ENCODE assay signal across 21 mouse cellular contexts in genomic region chr1:101285416-101285815, GRCm38 (mm10).
A peak's percentile ranks its signal among the peaks of the same experiment; 100 is the strongest.
DNase-seq lines count a peak whose midpoint lies in the region; ATAC-seq and TF ChIP-seq lines count a peak whose summit lies in the region.
"Had no signal": no experiment of that assay in that cellular context is flagged by ENCODE, and none has a peak within 500 bp of the region (broad histone marks: within the 10 kb centered on the region; RNA-seq: fewer than 3 reads in every experiment).

No protein-coding gene starts in this region.

- TF ChIP-seq POLR2A in lung, adult 2 months (IDR thresholded peaks at IDR 0.05; ENCODE audit: borderline replicate concordance, extremely low read depth, low read depth, low read length) = no peak

- H3K9ac ChIP-seq in heart, postnatal 0 days (replicated peaks; ENCODE audit: low read depth, low read length) = no peak overlapping the region
- no peak overlapping the region for H3K9ac ChIP-seq in kidney, postnatal 0 days (ENCODE audit: low read depth, low read length)
- no peak overlapping the region for H3K9ac ChIP-seq in lung, postnatal 0 days (replicated peaks; ENCODE audit: low read depth)

- TF ChIP-seq CTCF in heart, postnatal 0 days (IDR thresholded peaks at IDR 0.05; ENCODE audit: low read depth) = no peak
- TF ChIP-seq CTCF in kidney, postnatal 0 days (IDR thresholded peaks at IDR 0.05; ENCODE audit: low read depth) = no peak
- no peak for TF ChIP-seq CTCF in lung, postnatal 0 days (IDR thresholded peaks at IDR 0.05)
- TF ChIP-seq CTCF in lung, adult 2 months (IDR thresholded peaks at IDR 0.05; ENCODE audit: insufficient read depth, low read length) = no peak

- no peak overlapping the region for H3K4me3 ChIP-seq in heart, postnatal 0 days (ENCODE audit: low read depth, low read length)
- H3K4me3 ChIP-seq in kidney, postnatal 0 days (replicated peaks; ENCODE audit: low read depth, low read length) = no peak overlapping the region
- no peak overlapping the region for H3K4me3 ChIP-seq in lung, postnatal 0 days (ENCODE audit: low read depth, low read length)
- H3K4me3 ChIP-seq in lung, adult 2 months (replicated peaks; ENCODE audit: extremely low read depth, low read depth, low read length) = no peak overlapping the region

- intact Hi-C loops in heart, postnatal 10 days (cut with DNase I) = no loop called here

- no peak for ATAC-seq in heart, postnatal 0 days (ENCODE audit: insufficient read depth, low read depth)
- ATAC-seq in kidney, postnatal 0 days (replicated peaks; ENCODE audit: low FRiP score, low read depth) = no peak
- ATAC-seq in lung, postnatal 0 days = no peak
- ATAC-seq: activated CD4-positive, CD25-positive, alpha-beta regulatory T cell, adult 4 months; CD4-positive, CD25-positive, alpha-beta regulatory T cell, adult 4 months; Patski had no signal

- TF ChIP-seq EP300 in heart, postnatal 0 days (IDR thresholded peaks at IDR 0.05; ENCODE audit: low read depth) = no peak
- TF ChIP-seq EP300 in lung, postnatal 0 days (IDR thresholded peaks at IDR 0.05) = no peak

- H3K9me3 ChIP-seq in heart, postnatal 0 days (replicated peaks; ENCODE audit: control insufficient read depth, low read length) = no peaks in the 10 kb centered on the region
- no peaks in the 10 kb centered on the region for H3K9me3 ChIP-seq in kidney, postnatal 0 days (replicated peaks; ENCODE audit: low read length)
- H3K9me3 ChIP-seq in lung, postnatal 0 days (ENCODE audit: low read length) = no peaks in the 10 kb centered on the region

- no peak overlapping the region for H3K27ac ChIP-seq in heart, postnatal 0 days (ENCODE audit: low read depth)
- H3K27ac ChIP-seq in kidney, postnatal 0 days = no peak overlapping the region
- no peak overlapping the region for H3K27ac ChIP-seq in lung, postnatal 0 days (ENCODE audit: low read length)

- H3K27me3 ChIP-seq in heart, postnatal 0 days (ENCODE audit: control insufficient read depth, insufficient read depth, low read length) = no peaks in the 10 kb centered on the region
- H3K27me3 ChIP-seq in kidney, postnatal 0 days (ENCODE audit: insufficient read depth, low read length) = no peaks in the 10 kb centered on the region
- no peaks in the 10 kb centered on the region for H3K27me3 ChIP-seq in lung, postnatal 0 days (replicated peaks; ENCODE audit: insufficient read depth, low read length)
- H3K27me3 ChIP-seq: CH12.LX, Patski had no signal

- peak; percentile 68 for DNase-seq in heart, postnatal 0 days (ENCODE audit: low spot score)
- no peak for DNase-seq in heart, postnatal 10 days
- DNase-seq in kidney, postnatal 0 days (ENCODE audit: low spot score) = peak; percentile 40
- no peak for DNase-seq in kidney, postnatal 4 days
- peak; percentile 54 for DNase-seq in lung, postnatal 0 days (ENCODE audit: low spot score)
- DNase-seq in lung, adult 2 months = no peak
- DNase-seq: adrenal gland, adult 2 months; adrenal gland, adult 8-10 months; adrenal gland, postnatal 10 days; adrenal gland, postnatal 14 days; adrenal gland, postnatal 25 days; adrenal gland, postnatal 36 days; B cell, adult 2 months; cerebellum, adult 11 months; cerebellum, adult 11-12 months; cerebellum, adult 18-20 months had no signal

- no peak overlapping the region for H3K4me2 ChIP-seq in heart, postnatal 0 days (ENCODE audit: low read depth, low read length)
- no peak overlapping the region for H3K4me2 ChIP-seq in kidney, postnatal 0 days (ENCODE audit: low read length)
- no peak overlapping the region for H3K4me2 ChIP-seq in lung, postnatal 0 days (replicated peaks; ENCODE audit: low read depth, low read length)

- H3K4me1 ChIP-seq in heart, postnatal 0 days (ENCODE audit: control insufficient read depth, insufficient read depth) = no peaks in the 10 kb centered on the region
- H3K4me1 ChIP-seq in kidney, postnatal 0 days (replicated peaks; ENCODE audit: insufficient read depth, low read length) = no peaks in the 10 kb centered on the region
- H3K4me1 ChIP-seq in lung, postnatal 0 days (ENCODE audit: insufficient read depth, low read depth, low read length) = no peaks in the 10 kb centered on the region
- H3K4me1 ChIP-seq in lung, adult 2 months (ENCODE audit: control insufficient read depth, insufficient read depth, low read length) = no peaks in the 10 kb centered on the region

- no peaks in the 10 kb centered on the region for H3K36me3 ChIP-seq in heart, postnatal 0 days (replicated peaks; ENCODE audit: control insufficient read depth, insufficient read depth, low read length)
- no peaks in the 10 kb centered on the region for H3K36me3 ChIP-seq in kidney, postnatal 0 days (ENCODE audit: insufficient read depth, low read length)
- H3K36me3 ChIP-seq in lung, postnatal 0 days (ENCODE audit: insufficient read depth, low read length) = no peaks in the 10 kb centered on the region
- H3K36me3 ChIP-seq: G1E had no signal

Comparison
In these comparisons a context has a peak if more than half of its experiments do, and no peak if none do; other contexts are left out.
1. DNase-seq: peak in heart, postnatal 0 days (single experiment), kidney, postnatal 0 days (single experiment) and lung, postnatal 0 days (single experiment); none in heart, postnatal 10 days (0 of 2), kidney, postnatal 4 days (0 of 2) and lung, adult 2 months (single experiment).